Mouse (Mus musculus): Measurements from ENCODE around the gene BC049352.

BC049352 gene

DNA sequence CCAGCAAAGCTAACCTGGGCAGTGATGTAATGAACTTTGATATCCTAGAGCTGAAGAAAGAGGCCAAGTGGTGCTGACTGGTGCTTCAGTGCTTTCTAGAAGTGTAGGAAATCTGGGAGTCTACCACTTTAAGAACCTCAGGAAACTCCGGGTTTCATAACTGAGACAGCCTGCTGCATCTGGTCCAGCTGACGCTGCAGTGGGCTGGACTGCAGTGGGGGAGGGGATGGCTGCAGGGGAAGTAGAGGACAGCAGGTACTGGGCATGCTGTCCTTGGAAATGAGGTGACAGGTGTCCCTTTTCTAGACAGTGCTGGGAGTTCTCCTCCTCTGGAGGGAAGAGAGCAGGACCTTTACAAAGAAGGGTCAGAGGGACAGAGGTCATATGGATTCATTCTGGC is at the start of gene BC049352:
Gene BC049352, plus strand, starts transcription at position 238 of the 400 bp plus-strand sequence.
- DNase-seq (ENCODE audit: low spot score) = no peak

DNA sequence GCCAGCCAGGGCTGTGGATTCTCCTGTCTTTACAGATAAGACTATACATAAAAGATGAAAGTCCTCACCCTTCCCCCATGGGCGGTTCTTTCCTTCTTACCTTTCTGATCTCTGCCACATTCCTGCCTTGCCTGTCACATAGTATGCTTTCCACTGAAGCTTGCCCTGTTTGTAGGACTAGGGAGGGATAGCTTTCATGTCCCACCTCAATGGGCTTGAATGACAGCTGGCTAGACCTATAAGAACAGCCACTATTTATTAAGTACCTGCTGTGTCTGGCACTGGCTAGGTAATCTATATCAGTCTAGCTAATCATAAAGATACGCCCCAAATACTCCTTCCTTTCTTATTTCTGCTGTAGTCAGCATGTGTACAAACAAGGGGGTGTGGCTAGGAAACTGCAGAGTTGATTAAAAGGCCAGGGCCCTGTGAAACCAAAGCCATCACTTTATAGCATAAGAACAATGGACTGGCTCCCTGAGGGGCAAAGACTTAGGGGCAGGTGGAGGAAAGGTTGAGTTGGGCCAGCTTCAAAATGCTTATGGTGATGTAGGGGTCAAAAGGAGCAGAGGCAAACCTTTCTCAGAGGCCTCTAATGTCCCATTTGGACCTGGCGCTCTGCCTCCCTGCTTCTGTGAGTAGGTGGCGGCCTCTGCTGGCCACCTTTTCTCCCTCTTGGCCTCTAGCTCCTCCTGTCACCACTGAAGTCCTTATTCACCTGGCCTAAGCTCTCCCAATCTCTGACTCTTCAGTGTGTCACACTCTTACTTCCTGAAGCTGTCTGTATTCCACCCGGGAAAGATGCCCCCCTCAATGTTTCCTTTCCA is 48.1 kb upstream of the BC049352 start:
- no peak for DNase-seq (ENCODE audit: low spot score)

DNA sequence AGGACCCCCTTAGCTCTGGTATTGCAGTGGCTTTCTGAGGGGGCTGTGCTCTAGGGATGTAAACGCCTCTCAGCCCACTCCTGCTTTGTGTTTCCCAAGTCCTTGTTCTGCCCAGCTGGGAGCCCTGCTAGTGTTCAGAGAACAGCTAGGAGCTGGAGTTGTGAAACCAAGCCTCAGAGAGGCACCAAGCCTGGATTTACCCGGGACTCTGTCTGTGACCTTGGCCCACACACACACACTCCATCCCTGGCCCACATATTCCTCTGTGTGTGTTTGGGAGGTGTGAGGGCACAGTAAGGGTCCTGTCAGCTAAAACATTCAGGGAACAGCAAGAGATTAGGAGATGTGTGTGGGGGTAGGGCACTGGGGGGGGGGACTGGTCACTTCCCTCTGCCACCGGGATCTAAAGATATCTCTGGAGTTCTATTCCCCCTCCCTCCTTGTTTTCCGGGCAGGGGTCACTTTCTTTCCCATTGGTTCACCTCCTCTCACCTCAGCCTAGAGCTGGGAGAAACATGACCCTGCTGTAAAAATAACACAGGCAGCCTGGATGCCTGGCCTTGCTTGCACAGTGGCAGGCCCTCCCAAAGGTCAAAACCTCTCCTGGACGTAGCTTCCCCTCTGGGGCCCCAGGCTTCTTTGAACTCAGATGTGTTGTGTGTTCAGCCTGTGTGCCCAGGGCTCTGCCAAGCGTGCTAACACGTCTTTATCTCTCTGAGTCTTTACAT is 45.2 kb upstream of the BC049352 start:
- DNase-seq (ENCODE audit: low spot score) = no peak

DNA sequence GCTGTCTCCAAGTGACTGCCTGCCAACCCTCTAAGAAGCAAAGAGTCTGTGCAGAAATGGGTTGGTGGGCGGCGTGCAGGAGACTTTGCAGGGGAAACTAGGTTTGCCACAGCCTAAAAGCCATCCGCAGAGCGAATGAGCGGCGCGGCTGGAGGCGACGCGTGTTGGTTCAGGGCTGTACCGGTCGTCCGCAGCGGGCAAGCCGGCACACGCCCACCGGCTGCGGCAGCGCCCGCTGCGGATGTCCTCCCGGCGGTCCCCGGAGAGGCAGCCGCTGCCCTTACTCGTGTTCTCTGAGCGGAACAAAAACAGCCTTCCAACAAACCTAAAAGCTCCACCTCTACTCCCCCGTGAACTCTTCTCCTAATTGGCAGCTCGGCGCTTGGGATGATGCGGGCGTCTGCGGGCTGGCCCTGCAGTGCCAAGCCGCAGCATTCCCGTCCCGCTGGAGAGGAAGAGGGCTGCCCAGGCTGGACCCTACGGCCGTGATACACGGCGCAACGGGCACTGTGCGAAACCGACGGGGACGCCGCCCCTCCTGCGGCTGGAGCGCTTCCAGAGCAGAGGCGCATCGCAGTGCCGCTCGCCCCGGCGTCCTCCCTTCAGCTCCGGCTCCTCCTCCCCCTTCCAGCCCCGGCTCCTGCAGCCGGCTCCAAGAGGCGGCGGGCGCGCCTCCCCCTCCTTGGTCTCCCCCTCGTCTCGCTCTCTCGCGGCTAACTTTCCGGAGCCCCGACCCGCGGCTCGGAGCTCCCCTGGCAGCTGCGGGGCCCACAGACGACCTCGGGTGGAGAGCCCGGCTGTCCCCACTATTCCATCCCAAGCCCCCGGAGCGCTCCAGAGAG is 43.4 kb upstream of the BC049352 start, which contains the start of gene Scn4b:
Gene Scn4b, plus strand, starts transcription at position 205 of the 842 bp plus-strand sequence.
- DNase-seq (ENCODE audit: low spot score) = no peak

DNA sequence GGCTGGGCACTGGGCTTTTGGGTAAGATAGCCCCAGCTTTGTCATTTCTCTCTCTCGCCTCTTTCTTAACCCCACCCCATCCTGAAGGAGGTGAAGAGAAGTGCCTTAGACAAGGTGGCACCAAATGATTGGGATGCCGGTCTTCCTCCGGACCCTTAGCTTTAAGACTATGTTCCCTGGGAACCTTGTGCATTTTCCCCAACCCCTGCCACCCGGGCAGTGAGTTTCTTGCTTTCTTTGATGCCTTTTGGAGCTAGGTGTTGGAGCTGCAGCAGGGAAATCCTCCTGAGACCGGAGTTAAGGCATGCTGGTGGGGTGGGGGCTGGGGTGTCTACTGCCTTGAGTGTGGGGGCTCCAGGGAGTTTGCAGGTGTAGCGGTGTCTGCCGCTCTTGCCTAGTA is 42.7 kb upstream of the BC049352 start:
- DNase-seq (ENCODE audit: low spot score) = no peak

DNA sequence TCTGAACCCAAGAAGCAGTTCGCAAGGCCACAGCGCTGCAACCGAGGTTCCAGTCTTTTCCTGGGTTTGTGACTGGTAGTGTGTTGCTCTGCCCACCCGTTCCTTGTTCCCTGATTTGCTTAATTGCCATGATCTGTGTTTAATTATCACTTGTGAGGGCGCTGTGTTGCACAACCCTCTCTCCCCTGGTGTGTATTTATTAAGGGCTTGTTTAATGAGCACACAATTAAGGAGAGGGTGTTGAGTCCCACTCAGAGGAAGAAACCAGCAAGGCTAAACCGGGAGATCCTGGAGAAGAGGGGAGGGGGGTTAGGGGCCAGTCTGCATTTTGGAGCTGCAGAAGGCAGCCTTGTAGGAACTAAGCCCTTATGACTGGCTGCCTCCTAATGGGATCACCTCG is 40.9 kb upstream of the BC049352 start:
- no peak for DNase-seq (ENCODE audit: low spot score)

DNA sequence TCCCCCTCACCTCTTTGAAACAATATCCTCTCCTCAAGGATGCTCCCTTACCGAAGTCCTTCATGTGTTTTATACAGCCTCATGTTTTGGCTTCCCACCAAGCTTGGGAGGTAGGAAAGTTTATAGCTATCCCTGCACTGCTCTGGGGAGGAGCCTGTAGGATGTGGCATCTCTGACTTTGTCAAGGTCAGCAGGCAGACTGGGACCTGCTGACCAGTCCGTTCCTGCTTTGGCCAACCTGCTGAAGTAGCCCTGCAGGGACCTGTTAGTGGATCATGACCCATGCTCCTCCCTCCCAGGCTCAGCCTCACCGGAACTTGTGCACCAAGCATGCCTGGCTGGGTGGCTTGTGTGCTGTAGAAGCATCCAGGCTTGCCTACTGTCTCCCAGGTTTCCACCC is 39.1 kb upstream of the BC049352 start:
- no peak for DNase-seq (ENCODE audit: low spot score)

DNA sequence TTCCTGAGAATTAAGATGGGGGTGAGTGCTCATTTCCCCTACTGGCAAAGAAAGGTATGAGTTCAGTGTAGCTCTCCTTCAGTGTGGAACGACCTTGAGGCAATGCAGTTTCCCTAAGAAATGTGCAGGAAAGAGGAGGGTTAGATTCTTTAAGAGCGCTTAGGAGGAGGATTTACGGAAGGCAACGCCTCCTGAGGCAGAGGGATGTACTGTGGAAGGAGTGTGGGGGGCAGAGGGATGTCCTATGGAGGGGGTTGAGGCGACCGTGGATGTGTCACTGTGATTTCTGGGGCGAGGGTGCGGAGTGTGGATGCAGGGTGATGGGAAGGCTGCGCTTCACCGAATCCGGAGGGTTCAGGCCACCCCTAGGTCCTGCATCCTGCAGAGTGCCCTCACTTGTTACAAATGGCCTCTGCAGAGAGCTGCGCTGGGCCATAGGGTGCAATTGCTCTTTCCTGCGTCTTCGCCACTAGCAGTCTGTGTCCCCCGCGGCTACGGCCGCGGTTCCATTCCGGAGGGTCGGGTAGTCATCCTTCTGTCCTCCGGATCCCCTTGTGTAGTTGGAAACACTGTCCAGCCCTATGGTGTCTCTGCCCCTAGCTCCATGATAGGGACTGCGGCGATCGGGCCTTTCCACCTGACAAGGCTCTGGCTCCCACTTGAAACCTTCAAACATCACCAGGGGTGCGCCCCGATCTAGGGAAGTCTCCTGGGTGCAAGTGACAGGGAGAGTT is 36.1 kb upstream of the BC049352 start:
- DNase-seq (ENCODE audit: low spot score) = no peak

DNA sequence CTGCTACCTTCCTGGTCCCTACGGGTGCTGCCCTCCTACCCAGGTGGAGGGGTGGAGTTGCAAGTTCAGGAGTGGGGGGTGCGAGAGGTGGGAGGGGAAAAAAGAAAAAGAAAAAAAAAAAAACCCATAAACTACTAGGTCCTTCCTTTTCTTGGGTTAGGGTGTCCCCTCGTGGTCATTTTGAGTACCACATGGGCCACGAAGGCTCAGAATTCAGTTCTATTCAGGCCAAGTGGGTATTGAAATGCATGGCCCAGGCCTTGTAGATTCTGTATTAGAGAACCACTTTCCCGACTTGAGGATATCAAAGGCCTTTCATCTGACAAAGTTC is 35.6 kb upstream of the BC049352 start:
- peak; percentile 12 for DNase-seq (ENCODE audit: low spot score)

DNA sequence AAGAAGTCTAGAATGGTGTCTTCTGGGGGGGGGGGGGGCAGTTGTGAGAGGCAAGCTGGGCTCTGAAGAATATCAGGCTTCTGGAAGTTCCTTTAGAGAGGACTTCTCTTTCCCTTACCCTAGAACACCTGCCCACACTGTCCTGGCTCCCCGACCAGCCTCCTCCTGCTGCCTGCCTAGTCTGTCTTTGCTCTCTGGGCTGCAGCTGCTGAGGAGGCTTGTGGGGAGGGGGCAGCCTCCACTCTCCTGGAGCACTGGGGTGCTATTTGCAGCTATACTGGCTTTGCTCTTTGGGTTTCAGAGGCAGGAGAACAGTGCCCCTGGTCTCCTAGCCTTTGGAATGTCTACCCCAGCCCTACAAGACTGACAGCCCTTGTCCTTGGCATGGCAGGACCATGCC is 30.9 kb upstream of the BC049352 start:
- no peak for DNase-seq (ENCODE audit: low spot score)

DNA sequence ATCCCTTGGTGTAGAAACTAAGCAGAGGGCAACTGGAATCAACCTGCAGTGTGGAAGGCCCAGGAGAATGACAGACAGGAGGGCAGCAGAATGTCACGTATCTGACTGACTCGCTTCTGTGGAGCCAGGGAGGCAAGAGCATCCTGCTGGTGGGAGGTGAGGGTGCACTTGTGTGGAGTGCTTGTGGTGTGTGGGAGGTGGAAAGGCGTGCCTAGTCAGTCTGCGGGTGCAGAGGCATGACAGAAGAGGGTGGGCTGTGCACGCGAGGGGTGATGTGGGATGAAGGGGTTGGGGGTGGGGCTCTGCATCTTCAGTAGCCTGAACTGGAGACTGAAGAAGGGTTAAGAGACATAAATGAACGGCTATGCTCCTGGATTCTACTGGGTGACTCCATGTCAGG is 28.4 kb upstream of the BC049352 start:
- DNase-seq (ENCODE audit: low spot score) = no peak

DNA sequence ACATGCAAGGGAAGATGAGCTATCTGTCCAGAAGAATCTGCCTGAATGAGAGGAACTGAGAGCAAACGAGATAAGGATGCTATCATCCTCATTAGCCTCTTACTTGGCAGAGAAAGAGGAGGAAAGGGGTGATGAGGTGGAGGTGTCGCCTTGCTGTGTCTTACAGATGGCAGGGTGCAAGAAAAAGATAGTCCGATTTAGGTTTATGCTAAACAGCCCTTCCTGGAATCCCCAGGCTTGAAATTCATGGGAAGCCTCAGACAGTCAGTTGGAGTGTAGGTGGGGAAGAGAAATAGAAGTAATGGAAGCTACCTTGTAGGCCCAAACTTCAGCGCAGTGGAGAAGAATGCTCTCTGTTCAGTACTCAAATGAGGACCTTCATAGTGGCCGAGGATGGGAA is 13.9 kb upstream of the BC049352 start:
- DNase-seq (ENCODE audit: low spot score) = no peak

DNA sequence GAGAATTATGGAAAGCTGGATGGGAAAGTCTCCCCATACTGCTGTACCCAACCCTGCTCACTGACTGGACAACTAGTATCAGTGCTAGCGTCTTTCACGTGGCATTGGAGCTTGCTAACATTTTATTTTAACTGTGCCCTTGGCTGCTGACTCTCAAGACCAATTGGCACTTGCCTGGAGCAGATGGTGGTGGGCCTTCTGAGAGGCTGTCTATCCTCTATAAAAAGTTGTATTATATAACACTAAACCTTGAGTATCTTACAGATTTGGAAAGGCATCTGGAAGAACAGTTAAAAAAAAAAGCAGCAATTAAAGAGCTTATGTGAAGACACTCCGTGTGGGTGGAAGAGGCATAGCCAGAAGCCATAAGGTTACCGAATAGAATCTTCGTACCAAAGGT is 11.7 kb upstream of the BC049352 start:
- DNase-seq (ENCODE audit: low spot score) = no peak

DNA sequence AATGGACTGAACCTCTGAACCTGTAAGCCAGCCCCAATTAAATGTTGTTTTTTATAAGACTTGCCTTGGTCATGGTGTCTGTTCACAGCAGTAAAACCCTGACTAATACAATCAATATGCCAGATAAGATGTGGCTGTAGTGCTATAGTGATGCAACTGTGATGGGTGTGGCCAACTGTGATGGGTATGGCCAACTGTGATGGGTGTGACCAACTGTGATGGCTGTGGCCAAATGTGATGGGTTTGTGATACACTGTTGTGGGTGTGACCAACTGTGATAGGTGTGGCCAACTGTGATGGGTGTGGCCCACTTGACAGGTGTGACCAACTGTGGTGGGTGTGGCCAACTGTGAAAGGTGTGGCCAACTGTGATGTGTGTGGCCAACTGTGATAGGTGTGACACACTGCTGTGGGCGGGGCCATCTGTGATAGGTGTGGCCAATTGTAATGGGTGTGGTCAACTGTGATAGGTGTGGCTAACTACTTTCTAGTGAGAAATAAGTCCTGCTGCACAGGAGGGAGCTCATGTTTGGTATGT is 10.7 kb upstream of the BC049352 start:
- DNase-seq (ENCODE audit: low spot score) = no peak

DNA sequence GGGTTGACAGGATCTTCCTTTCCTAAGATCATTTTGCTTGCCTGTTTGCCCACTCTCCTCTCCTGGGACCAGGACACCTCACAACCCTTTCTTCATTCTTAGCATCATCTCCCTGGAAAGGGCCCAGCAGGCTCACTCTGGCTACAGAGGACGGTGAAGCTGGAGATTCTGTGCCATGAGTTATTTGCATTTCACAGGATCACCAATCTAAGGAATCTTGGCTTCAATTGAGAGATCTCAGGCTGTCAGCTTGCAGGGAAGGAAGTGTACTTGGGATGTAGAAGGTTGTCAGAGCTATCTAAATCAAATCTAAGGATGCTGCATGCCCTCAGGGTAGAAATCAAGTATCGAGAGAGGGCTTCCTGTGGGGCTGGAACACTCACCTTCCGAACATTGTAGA is 8.3 kb upstream of the BC049352 start:
- DNase-seq (ENCODE audit: low spot score) = no peak

DNA sequence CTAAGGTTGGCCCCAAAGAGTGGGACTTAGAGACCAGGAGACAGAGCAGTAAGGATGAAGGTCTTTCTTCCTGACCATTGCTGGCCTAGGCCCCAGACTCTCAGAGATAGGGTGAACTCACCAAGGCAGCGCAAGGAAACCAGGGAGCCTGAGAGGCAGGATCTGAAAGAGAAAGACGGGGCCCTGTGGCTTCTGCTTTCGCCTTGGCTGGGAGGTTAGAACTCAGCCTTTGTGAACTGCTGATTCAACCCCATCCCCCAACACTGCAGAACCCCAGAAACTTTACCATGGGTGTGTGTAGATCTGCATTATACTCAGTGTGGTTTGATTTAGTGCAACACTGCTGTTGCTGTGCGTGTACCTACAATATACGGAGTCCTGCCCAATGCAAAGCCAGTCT is 2.5 kb upstream of the BC049352 start:
- no peak for DNase-seq (ENCODE audit: low spot score)

DNA sequence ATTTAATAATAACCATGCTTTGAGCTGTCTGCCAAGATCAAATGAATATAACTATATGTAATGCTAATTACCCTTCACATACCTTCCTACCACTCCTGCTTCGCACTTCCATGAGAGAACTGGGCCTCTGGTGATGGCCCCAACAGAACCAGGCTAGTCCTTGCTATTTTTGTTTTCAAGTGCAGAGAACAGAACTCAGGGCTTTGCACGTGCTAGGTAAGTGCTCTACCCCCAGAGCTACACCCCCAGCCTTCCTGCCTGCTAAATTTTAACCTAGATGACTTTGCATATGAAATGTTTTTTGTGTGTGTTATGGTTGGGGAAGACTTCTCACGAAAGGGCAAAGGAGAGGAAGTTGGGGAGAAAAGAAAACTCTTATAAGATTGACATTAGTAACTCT is 714 bp downstream of the BC049352 start:
- DNase-seq (ENCODE audit: low spot score) = no peak

DNA sequence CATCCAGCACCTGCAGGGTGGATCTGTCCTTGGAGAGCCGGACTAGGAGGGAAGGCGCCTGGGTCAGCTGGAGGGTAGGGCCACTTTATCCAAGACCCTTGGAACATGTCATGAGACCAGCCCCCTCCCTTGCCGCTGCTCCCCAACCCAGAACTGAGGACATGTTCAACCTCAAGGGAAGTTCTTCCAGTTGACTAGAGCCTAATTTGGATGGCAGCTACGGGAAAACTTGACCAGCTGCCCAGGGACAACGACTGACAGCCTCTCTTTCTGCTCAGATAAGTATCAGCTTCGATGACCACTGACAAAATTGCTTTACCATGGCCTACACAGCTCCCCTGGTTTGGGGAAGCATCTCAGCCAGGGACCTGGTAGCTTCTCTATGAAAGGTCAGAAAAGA is 1.5 kb downstream of the BC049352 start:
- no peak for DNase-seq (ENCODE audit: low spot score)

DNA sequence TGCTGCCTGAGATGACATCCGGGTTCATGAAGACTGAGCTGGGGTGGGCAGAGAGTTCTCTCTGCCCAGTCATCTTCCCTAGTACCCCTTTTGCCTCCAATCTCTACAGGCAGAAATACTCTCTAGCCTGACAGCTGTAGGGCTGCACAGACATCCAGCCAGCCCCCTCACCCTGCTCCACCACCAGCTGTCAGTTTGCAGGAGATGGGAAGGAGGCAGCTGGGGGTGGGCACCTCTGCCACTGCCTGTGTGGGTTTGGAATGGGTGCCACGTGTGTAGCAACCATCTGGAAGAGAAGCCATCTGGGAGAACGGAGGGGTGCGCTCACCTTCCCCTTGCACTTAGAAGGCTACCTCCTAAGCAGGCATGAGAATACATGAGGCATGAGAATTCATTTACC is 3.4 kb downstream of the BC049352 start:
- no peak for DNase-seq (ENCODE audit: low spot score)

DNA sequence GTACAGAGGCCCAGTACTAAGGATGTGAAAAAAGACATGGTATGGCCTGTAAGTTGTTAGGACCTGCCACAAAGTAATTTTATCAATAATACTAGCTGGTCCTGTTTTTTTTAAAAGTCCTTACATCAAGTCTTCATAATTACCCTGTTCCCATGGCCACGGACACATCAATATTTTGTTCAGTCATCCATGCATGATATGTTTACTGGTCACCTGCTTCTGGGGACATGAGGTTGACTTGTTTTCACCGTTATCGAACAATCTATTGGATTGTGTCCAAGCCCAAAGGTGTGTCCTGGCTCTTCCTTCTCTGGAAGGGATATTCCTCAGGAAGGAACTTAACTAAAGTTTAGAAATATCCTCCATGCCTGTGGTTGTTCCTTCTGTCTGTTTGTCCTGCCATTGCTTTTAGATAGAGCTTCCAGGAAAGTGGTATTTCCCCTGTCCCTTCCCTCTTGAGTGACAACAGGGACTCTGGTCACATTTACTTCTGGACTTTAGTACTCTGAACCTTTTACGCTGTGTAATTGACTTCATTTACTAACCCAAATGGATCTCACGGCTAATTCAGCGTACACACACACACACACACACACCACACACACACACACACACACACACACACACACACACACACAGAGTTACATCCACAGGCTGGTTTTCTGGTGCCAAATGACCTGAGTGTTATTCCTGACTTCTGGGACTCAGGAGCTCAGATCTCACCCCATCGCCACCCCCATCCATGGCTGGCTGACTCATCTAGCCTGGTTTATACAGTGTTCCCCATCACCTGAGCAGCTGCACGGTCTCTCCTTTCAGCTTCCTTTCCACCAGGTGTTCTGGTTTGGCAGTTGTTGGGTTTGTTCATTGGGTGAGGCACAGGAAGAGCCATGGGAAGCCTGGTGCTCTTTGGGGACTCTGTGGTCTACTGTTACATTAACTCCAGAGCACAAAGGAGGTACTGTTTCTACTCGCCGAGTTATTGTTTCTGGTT is 7.1 kb downstream of the BC049352 start:
- DNase-seq (ENCODE audit: low spot score) = no peak
